Mouse (Mus musculus) midbrain, embryonic 16.5 days (tissue): ENCODE data around the gene Lias. TPM values are rescaled to one million over a fixed set of nuclear protein-coding genes. Genes with fewer than 3 reads are reported as not detected.

Experiments
- ATAC-seq: fragments of 200-750 bp; cut with Nextera tagmentation; 2 replicates; pipeline ENCODE4 v1.8.0; 2017; ENCODE audit warnings: moderate TSS enrichment
- H3K27ac ChIP-seq: fragments of 300-500 bp; sonication (generic); 2 replicates; pipeline ENCODE4 v1.5.1; 2014; ENCODE audit warnings: mild to moderate bottlenecking, low read length, mixed read lengths
- H3K27me3 ChIP-seq: fragments of 300-500 bp; sonication (generic); 2 replicates; pipeline ENCODE4 v1.6.1; 2014; ENCODE audit warnings: low read depth, low read length, mixed read lengths; ENCODE audit not compliant: control insufficient read depth, insufficient read depth
- H3K36me3 ChIP-seq: fragments of 300-500 bp; sonication (generic); 2 replicates; pipeline ENCODE4 v1.6.1; 2014; ENCODE audit warnings: mild to moderate bottlenecking, low read length, moderate library complexity, mixed read lengths; ENCODE audit not compliant: control insufficient read depth, insufficient read depth
- H3K4me1 ChIP-seq: fragments of 300-500 bp; sonication (generic); 2 replicates; pipeline ENCODE4 v1.6.1; 2014; ENCODE audit warnings: mild to moderate bottlenecking, low read length, mixed read lengths; ENCODE audit not compliant: control insufficient read depth, insufficient read depth
- H3K4me2 ChIP-seq: fragments of 300-500 bp; sonication (generic); 2 replicates; pipeline ENCODE4 v1.6.1; 2014; ENCODE audit warnings: mild to moderate bottlenecking, low read length, mixed read lengths
- H3K4me3 ChIP-seq: fragments of 300-500 bp; sonication (generic); 2 replicates; pipeline ENCODE4 v1.5.1; 2014; ENCODE audit warnings: low read depth, mild to moderate bottlenecking, low read length, moderate library complexity, mixed read lengths
- H3K9ac ChIP-seq: fragments of 300-500 bp; sonication (generic); 2 replicates; pipeline ENCODE4 v1.6.1; 2014; ENCODE audit warnings: low read depth, low read length, mixed read lengths
- H3K9me3 ChIP-seq: fragments of 300-500 bp; sonication (generic); replicated peaks from 2 replicates; pipeline ENCODE4 v1.6.1; 2014; ENCODE audit warnings: mild to moderate bottlenecking, low read length, mixed read lengths; ENCODE audit not compliant: control insufficient read depth, poor library complexity, severe bottlenecking
- WGBS: fragments of 180-500 bp; shearing (Covaris S2); extraction: QIAGEN DNeasy Blood & Tissue Kit; methylation state at CpG from one replicate; pipeline ENCODE4 v1.1.7; 2014; 5-methylcytosine and 5-hydroxymethylcytosine counted together
- polyA plus RNA-seq: library from polyadenylated mRNA; unstranded; fragments of >200 nt; fragmentation: Nextera tagmentation; extraction: Ambion mirVana; gene quantifications from 2 replicates; pipeline ENCODE4 v1.2.1, GENCODE M21; 2015

Gene Lias
- 65.1 and 65.9 TPM in 2 replicates for polyA plus RNA-seq

- ATAC-seq, result peak; percentile 97
- Histone ChIP-seq H3K27ac (peak within 1 kb of the TSS; percentile 94), H3K27me3 (no peaks in the 10 kb centered on the region), H3K4me1 (peaks cover 25% of the 10 kb centered on the region), H3K36me3 (peaks cover 13% of the 10 kb centered on the region), H3K9me3 (no peaks in the 10 kb centered on the region), H3K9ac (peak within 1 kb of the TSS; percentile 91), H3K4me2 (peak within 1 kb of the TSS; percentile 71), H3K4me3 (peak within 1 kb of the TSS; percentile 74)
- WGBS, result under 1% methylated on average over 83 of the region's 83 CpGs
Measured at GRCm38 (mm10) chr5:65390648-65391644, at the start of gene Lias, which contains the start of gene Rpl9. Gene Lias (plus strand): TSS chr5:65391497. Gene Rpl9 (minus strand): TSS chr5:65391444.

GRCm38 (mm10) chr5:65348168-65348567 is 43.1 kb upstream of the Lias start, which contains the start of gene Klb:
Gene Klb (plus strand): TSS chr5:65348314.
- no peak within 1 kb of the TSS for H3K9ac ChIP-seq
- no peaks in the 10 kb centered on the region for H3K27me3 ChIP-seq
- ATAC-seq, result no peak
- no peaks in the 10 kb centered on the region for H3K36me3 ChIP-seq
- no peaks in the 10 kb centered on the region for H3K9me3 ChIP-seq
- peak within 1 kb of the TSS; percentile 3; the same call in 1 of the 2 replicates for H3K4me3 ChIP-seq
- peak within 1 kb of the TSS; percentile 40 for H3K4me2 ChIP-seq
- H3K27ac ChIP-seq, result no peak within 1 kb of the TSS
- 49% methylated on average over 15 of the region's 15 CpGs for WGBS
- H3K4me1 ChIP-seq, result no peaks in the 10 kb centered on the region

- Histone ChIP-seq H3K9me3 (no peaks in the 10 kb centered on the region), H3K4me2 (no peak overlapping the region), H3K27me3 (no peaks in the 10 kb centered on the region), H3K9ac (no peak overlapping the region), H3K4me1 (no peaks in the 10 kb centered on the region), H3K27ac (no peak overlapping the region), H3K4me3 (no peak overlapping the region), H3K36me3 (no peaks in the 10 kb centered on the region)
- WGBS, result 78% methylated on average over 10 of the region's 10 CpGs
- no peak for ATAC-seq
Measured at GRCm38 (mm10) chr5:65350508-65350907, 40.8 kb upstream of the Lias start.

- Histone ChIP-seq H3K27ac (no peak overlapping the region), H3K9ac (no peak overlapping the region), H3K36me3 (no peaks in the 10 kb centered on the region), H3K4me2 (no peak overlapping the region), H3K4me3 (no peak overlapping the region), H3K9me3 (no peaks in the 10 kb centered on the region), H3K4me1 (no peaks in the 10 kb centered on the region), H3K27me3 (no peaks in the 10 kb centered on the region)
- WGBS, result 90% methylated on average over 3 of the region's 3 CpGs
- ATAC-seq, result no peak
Measured at GRCm38 (mm10) chr5:65354097-65354496, 37.2 kb upstream of the Lias start.

GRCm38 (mm10) chr5:65354985-65355384 is 36.3 kb upstream of the Lias start:
- no peak for ATAC-seq
- Histone ChIP-seq H3K27ac (no peak overlapping the region), H3K9me3 (no peaks in the 10 kb centered on the region), H3K4me2 (no peak overlapping the region), H3K9ac (no peak overlapping the region), H3K27me3 (no peaks in the 10 kb centered on the region), H3K36me3 (no peaks in the 10 kb centered on the region), H3K4me3 (no peak overlapping the region), H3K4me1 (no peaks in the 10 kb centered on the region)
- 82% methylated on average over 5 of the region's 5 CpGs for WGBS

- no peak overlapping the region for H3K9ac ChIP-seq
- H3K4me3 ChIP-seq, result no peak overlapping the region
- no peak overlapping the region for H3K27ac ChIP-seq
- no peaks in the 10 kb centered on the region for H3K36me3 ChIP-seq
- H3K4me1 ChIP-seq, result no peaks in the 10 kb centered on the region
- H3K27me3 ChIP-seq, result no peaks in the 10 kb centered on the region
- ATAC-seq, result no peak
- no peaks in the 10 kb centered on the region for H3K9me3 ChIP-seq
- no peak overlapping the region for H3K4me2 ChIP-seq
- 83% methylated on average over 6 of the region's 6 CpGs for WGBS
Measured at GRCm38 (mm10) chr5:65356851-65357250, 34.4 kb upstream of the Lias start.

GRCm38 (mm10) chr5:65357771-65358170 is 33.5 kb upstream of the Lias start:
- 94% methylated on average over 3 of the region's 3 CpGs for WGBS
- Histone ChIP-seq H3K36me3 (no peaks in the 10 kb centered on the region), H3K4me1 (no peaks in the 10 kb centered on the region), H3K4me2 (no peak overlapping the region), H3K4me3 (no peak overlapping the region), H3K27me3 (no peaks in the 10 kb centered on the region), H3K27ac (no peak overlapping the region), H3K9me3 (no peaks in the 10 kb centered on the region), H3K9ac (no peak overlapping the region)
- no peak for ATAC-seq

- no peaks in the 10 kb centered on the region for H3K27me3 ChIP-seq
- ATAC-seq, result no peak
- H3K4me3 ChIP-seq, result no peak overlapping the region
- no peak overlapping the region for H3K9ac ChIP-seq
- no peaks in the 10 kb centered on the region for H3K4me1 ChIP-seq
- 91% methylated on average over 11 of the region's 11 CpGs for WGBS
- no peak overlapping the region for H3K27ac ChIP-seq
- no peaks in the 10 kb centered on the region for H3K9me3 ChIP-seq
- no peaks in the 10 kb centered on the region for H3K36me3 ChIP-seq
- no peak overlapping the region for H3K4me2 ChIP-seq
Measured at GRCm38 (mm10) chr5:65367837-65368236, 23.5 kb upstream of the Lias start.

- no peaks in the 10 kb centered on the region for H3K9me3 ChIP-seq
- no peak overlapping the region for H3K27ac ChIP-seq
- H3K4me3 ChIP-seq, result no peak overlapping the region
- H3K36me3 ChIP-seq, result no peaks in the 10 kb centered on the region
- H3K9ac ChIP-seq, result no peak overlapping the region
- 94% methylated on average over 7 of the region's 7 CpGs for WGBS
- H3K4me1 ChIP-seq, result no peaks in the 10 kb centered on the region
- H3K27me3 ChIP-seq, result no peaks in the 10 kb centered on the region
- no peak for ATAC-seq
- no peak overlapping the region for H3K4me2 ChIP-seq
Measured at GRCm38 (mm10) chr5:65371551-65371950, 19.7 kb upstream of the Lias start.
